Comparison of ENCODE assay signal across 8 mouse cellular contexts in the genomic region with DNA sequence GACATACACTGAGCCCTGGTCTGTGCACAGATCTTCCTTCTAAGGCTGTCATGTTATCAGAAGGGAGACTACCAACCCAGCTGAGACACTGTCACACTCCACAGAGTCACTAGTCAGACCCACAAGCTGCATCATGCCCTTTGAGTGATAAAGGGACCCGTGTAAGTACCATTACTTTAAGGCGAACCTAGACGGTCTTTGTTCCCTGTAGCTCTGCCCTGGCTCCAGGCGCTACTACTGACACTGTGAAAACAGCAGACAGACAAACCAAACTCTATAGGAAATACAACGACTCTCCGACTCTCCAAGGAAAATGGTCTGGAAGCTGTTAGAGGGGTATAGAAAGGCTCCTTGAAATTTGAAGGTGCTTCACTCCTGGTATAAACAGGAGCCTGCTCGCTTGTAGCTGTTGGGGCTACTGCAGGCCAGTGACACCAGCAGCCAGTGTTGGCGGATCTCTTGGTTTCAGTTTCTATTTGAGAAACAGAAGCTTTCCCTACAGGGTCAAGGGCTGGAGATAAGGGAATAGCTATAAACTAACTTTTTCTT.
A peak's percentile ranks its signal among the peaks of the same experiment; 100 is the strongest.
DNase-seq lines count a peak whose midpoint lies in the region; ATAC-seq and TF ChIP-seq lines count a peak whose summit lies in the region.

No protein-coding gene starts in this region.

- no peaks in the 10 kb centered on the region for H3K9me3 ChIP-seq in lung, postnatal 0 days (ENCODE audit: low read length)
- H3K9me3 ChIP-seq in erythroblast, embryonic 14.5 days (ENCODE audit: control insufficient read depth, low read length), result no peaks in the 10 kb centered on the region
- no peaks in the 10 kb centered on the region for H3K9me3 ChIP-seq in liver, embryonic 13.5 days (replicated peaks)

- peaks cover 45% of the 10 kb centered on the region for H3K4me1 ChIP-seq in cerebellum, adult 2 months (ENCODE audit: control insufficient read depth, insufficient read depth, low read length)
- H3K4me1 ChIP-seq in lung, postnatal 0 days (ENCODE audit: insufficient read depth, low read depth, low read length), result peaks cover 14% of the 10 kb centered on the region; the same call in 1 of the 2 replicates
- no peaks in the 10 kb centered on the region for H3K4me1 ChIP-seq in erythroblast, embryonic 14.5 days (ENCODE audit: control insufficient read depth)
- H3K4me1 ChIP-seq in liver, embryonic 13.5 days (replicated peaks), result no peaks in the 10 kb centered on the region

- peak overlapping the region; percentile 45 for H3K4me3 ChIP-seq in cerebellum, adult 2 months (replicated peaks; ENCODE audit: insufficient read depth, low read depth, low read length)
- no peak overlapping the region for H3K4me3 ChIP-seq in lung, postnatal 0 days (ENCODE audit: low read depth, low read length)
- peak overlapping the region; percentile 28 for H3K4me3 ChIP-seq in erythroblast, embryonic 14.5 days (replicated peaks)
- 0 out of 2 replicates have a peak overlapping the region, but pooled peaks have one; percentile 18 for H3K4me3 ChIP-seq in liver, embryonic 13.5 days (replicated peaks)

- TF ChIP-seq CTCF in cerebellum, adult 2 months (IDR thresholded peaks at IDR 0.05; ENCODE audit: borderline replicate concordance, insufficient read depth, low read depth, low read length), result no peak
- TF ChIP-seq CTCF in lung, postnatal 0 days (IDR thresholded peaks at IDR 0.05), result no peak

- H3K4me2 ChIP-seq in lung, postnatal 0 days (replicated peaks; ENCODE audit: low read depth, low read length), result peak overlapping the region; percentile 47
- peak overlapping the region; percentile 34 for H3K4me2 ChIP-seq in liver, embryonic 13.5 days

- peak; percentile 70 to 72 for DNase-seq in cerebellum, adult 2 months
- no peak for DNase-seq in cerebellum, postnatal 4 days (ENCODE audit: low spot score in 2 of 2)
- DNase-seq in lung, postnatal 0 days (ENCODE audit: low spot score), result peak; percentile 68
- DNase-seq in lung, postnatal 10 days, result no peak
- no peak for DNase-seq in liver, embryonic 13.5 days
- DNase-seq in urinary bladder, postnatal 14 days (ENCODE audit: low spot score), result no peak
- DNase-seq in frontal cortex, postnatal 25 days (ENCODE audit: low spot score in 2 of 2), result no peak

- ATAC-seq in lung, postnatal 0 days, result no peak
- no peak for ATAC-seq in liver, embryonic 13.5 days (ENCODE audit: low read depth)

- no peak for TF ChIP-seq EP300 in lung, postnatal 0 days (IDR thresholded peaks at IDR 0.05)

- H3K27ac ChIP-seq in cerebellum, adult 2 months (ENCODE audit: insufficient read depth, low read length), result peak overlapping the region; percentile 100
- peak overlapping the region; percentile 17 for H3K27ac ChIP-seq in lung, postnatal 0 days (ENCODE audit: low read length)
- H3K27ac ChIP-seq in liver, embryonic 13.5 days, result no peak overlapping the region

- 6% methylated on average over 8 of the region's 8 CpGs for WGBS in cerebellum, adult 2 months
- WGBS in lung, postnatal 0 days, result 41% methylated on average over 8 of the region's 8 CpGs
- WGBS in liver, embryonic 13.5 days (ENCODE audit: insufficient replicate concordance), result 38% methylated on average over 8 of the region's 8 CpGs

- H3K9ac ChIP-seq in lung, postnatal 0 days (replicated peaks; ENCODE audit: low read depth), result no peak overlapping the region
- H3K9ac ChIP-seq in liver, embryonic 13.5 days, result no peak overlapping the region

- H3K36me3 ChIP-seq in lung, postnatal 0 days (ENCODE audit: insufficient read depth, low read length), result no peaks in the 10 kb centered on the region
- H3K36me3 ChIP-seq in erythroblast, embryonic 14.5 days (ENCODE audit: control insufficient read depth), result no peaks in the 10 kb centered on the region
- no peaks in the 10 kb centered on the region for H3K36me3 ChIP-seq in liver, embryonic 13.5 days

- no peaks in the 10 kb centered on the region for H3K27me3 ChIP-seq in cerebellum, adult 2 months (ENCODE audit: control insufficient read depth, insufficient read depth, low read length)
- no peaks in the 10 kb centered on the region for H3K27me3 ChIP-seq in lung, postnatal 0 days (replicated peaks; ENCODE audit: insufficient read depth, low read length)
- peaks cover 39% of the 10 kb centered on the region for H3K27me3 ChIP-seq in erythroblast, embryonic 14.5 days (ENCODE audit: control insufficient read depth)
- peaks cover 64% of the 10 kb centered on the region for H3K27me3 ChIP-seq in liver, embryonic 13.5 days

- TF ChIP-seq POLR2A in cerebellum, adult 2 months (IDR thresholded peaks at IDR 0.05; ENCODE audit: borderline replicate concordance, insufficient read depth, low read length), result no peak

Comparison
In these comparisons a context has a peak if more than half of its experiments do, and no peak if none do; other contexts are left out.
1. DNase-seq: peak in cerebellum, adult 2 months (2 of 2) and lung, postnatal 0 days (single experiment); none in cerebellum, postnatal 4 days (0 of 2), lung, postnatal 10 days (single experiment), liver, embryonic 13.5 days (single experiment), urinary bladder, postnatal 14 days (single experiment) and frontal cortex, postnatal 25 days (0 of 2).